ENCODE assay signal across 21 mouse cellular contexts in the genomic region with DNA sequence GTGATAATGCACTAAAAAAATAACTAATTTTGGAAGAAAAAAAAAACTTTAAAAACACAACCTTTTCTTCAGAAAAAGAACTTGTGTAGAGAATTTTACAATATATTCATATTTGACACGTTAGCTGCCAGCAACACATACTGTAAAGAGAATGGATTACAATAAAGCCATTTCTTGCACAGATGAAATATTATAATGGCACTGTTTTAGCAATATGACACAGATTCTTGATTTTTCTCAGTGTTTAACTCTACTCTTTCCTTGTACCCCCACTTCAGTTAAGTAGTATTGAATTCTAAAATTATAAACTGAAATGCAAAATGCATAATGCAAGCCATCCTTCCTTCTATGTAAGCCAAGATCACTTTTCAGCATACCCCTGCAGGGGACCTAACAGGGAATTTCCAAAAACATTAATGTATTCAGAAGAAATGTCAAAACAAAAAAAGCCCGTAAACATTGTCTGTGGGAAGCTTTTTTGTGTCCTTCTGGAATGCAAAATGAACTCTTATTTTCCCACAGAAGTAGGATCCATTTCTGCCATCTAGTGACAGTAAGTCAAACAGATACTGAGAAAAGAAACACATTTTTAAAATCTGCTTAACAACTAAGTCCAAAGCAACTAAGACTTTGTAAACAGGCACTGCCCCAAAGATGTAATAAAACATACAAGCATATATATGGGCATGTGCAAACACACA.
A peak's percentile ranks its signal among the peaks of the same experiment; 100 is the strongest.
DNase-seq lines count a peak whose midpoint lies in the region; ATAC-seq and TF ChIP-seq lines count a peak whose summit lies in the region.
"Had no signal": no experiment of that assay in that cellular context is flagged by ENCODE, and none has a peak within 500 bp of the region (broad histone marks: within the 10 kb centered on the region; RNA-seq: fewer than 3 reads in every experiment).

No protein-coding gene starts in this region.

- TF ChIP-seq CTCF in hindbrain, postnatal 0 days (IDR thresholded peaks at IDR 0.05; ENCODE audit: low read depth), result peak; percentile 45

- no peak overlapping the region for H3K27ac ChIP-seq in hindbrain, postnatal 0 days
- no peak overlapping the region for H3K27ac ChIP-seq in hindbrain, embryonic 11.5 days (ENCODE audit: low read depth, low read length)
- no peak overlapping the region for H3K27ac ChIP-seq in midbrain, embryonic 11.5 days (ENCODE audit: low read depth, low read length)
- no peak overlapping the region; the same call in 1 of the 2 replicates for H3K27ac ChIP-seq in midbrain, embryonic 10.5 days (replicated peaks)
- no peak overlapping the region for H3K27ac ChIP-seq in midbrain, embryonic 16.5 days (ENCODE audit: low read length)
- H3K27ac ChIP-seq: heart, adult 2 months; macrophage had no signal

- no peaks in the 10 kb centered on the region for H3K9me3 ChIP-seq in hindbrain, postnatal 0 days (ENCODE audit: low read length)
- no peaks in the 10 kb centered on the region for H3K9me3 ChIP-seq in hindbrain, embryonic 11.5 days (ENCODE audit: control insufficient read depth, low read length)
- H3K9me3 ChIP-seq in midbrain, embryonic 11.5 days (ENCODE audit: control insufficient read depth, low read length), result no peaks in the 10 kb centered on the region
- no peaks in the 10 kb centered on the region for H3K9me3 ChIP-seq in midbrain, embryonic 10.5 days (replicated peaks)
- H3K9me3 ChIP-seq in midbrain, embryonic 16.5 days (replicated peaks; ENCODE audit: control insufficient read depth, low read length, poor library complexity, severe bottlenecking), result no peaks in the 10 kb centered on the region

- no peak overlapping the region for H3K4me2 ChIP-seq in hindbrain, postnatal 0 days (ENCODE audit: low read depth, low read length)
- no peak overlapping the region for H3K4me2 ChIP-seq in hindbrain, embryonic 11.5 days (replicated peaks; ENCODE audit: low read depth, low read length)
- H3K4me2 ChIP-seq in midbrain, embryonic 11.5 days, result no peak overlapping the region
- H3K4me2 ChIP-seq in midbrain, embryonic 16.5 days (ENCODE audit: low read length), result peak overlapping the region; percentile 9; the same call in 1 of the 2 replicates
- H3K4me2 ChIP-seq: liver, embryonic 11.5 days had no signal

- H3K4me3 ChIP-seq in hindbrain, postnatal 0 days (ENCODE audit: low read length), result no peak overlapping the region
- H3K4me3 ChIP-seq in hindbrain, embryonic 11.5 days (ENCODE audit: low read depth, low read length), result no peak overlapping the region
- H3K4me3 ChIP-seq in midbrain, embryonic 11.5 days (ENCODE audit: low read depth, low read length), result no peak overlapping the region
- H3K4me3 ChIP-seq in midbrain, embryonic 10.5 days, result no peak overlapping the region
- no peak overlapping the region for H3K4me3 ChIP-seq in midbrain, embryonic 16.5 days (ENCODE audit: low read depth, low read length)
- H3K4me3 ChIP-seq: heart, adult 2 months had no signal

- no peaks in the 10 kb centered on the region for H3K27me3 ChIP-seq in hindbrain, postnatal 0 days (ENCODE audit: insufficient read depth, low read length)
- no peaks in the 10 kb centered on the region for H3K27me3 ChIP-seq in hindbrain, embryonic 11.5 days (ENCODE audit: control insufficient read depth, insufficient read depth, low read length)
- H3K27me3 ChIP-seq in midbrain, embryonic 11.5 days (ENCODE audit: control insufficient read depth, insufficient read depth, low read length), result no peaks in the 10 kb centered on the region
- H3K27me3 ChIP-seq in midbrain, embryonic 10.5 days (ENCODE audit: low read depth, poor library complexity, severe bottlenecking), result no peaks in the 10 kb centered on the region
- H3K27me3 ChIP-seq in midbrain, embryonic 16.5 days (ENCODE audit: control insufficient read depth, insufficient read depth, low read depth, low read length), result no peaks in the 10 kb centered on the region
- H3K27me3 ChIP-seq: Patski had no signal

- H3K4me1 ChIP-seq in hindbrain, postnatal 0 days (ENCODE audit: insufficient read depth, low read length), result no peaks in the 10 kb centered on the region
- H3K4me1 ChIP-seq in hindbrain, embryonic 11.5 days (replicated peaks; ENCODE audit: control insufficient read depth, insufficient read depth, low read length), result no peaks in the 10 kb centered on the region
- no peaks in the 10 kb centered on the region for H3K4me1 ChIP-seq in midbrain, embryonic 11.5 days (ENCODE audit: control insufficient read depth, insufficient read depth, low read length)
- peaks cover 3% of the 10 kb centered on the region; the same call in 1 of the 2 replicates for H3K4me1 ChIP-seq in midbrain, embryonic 10.5 days
- H3K4me1 ChIP-seq in midbrain, embryonic 16.5 days (ENCODE audit: control insufficient read depth, insufficient read depth, low read length), result 0 out of 2 replicates have a peak, but pooled peaks cover 2% of the 10 kb centered on the region

- no peaks in the 10 kb centered on the region for H3K36me3 ChIP-seq in hindbrain, postnatal 0 days (ENCODE audit: insufficient read depth, low read length)
- H3K36me3 ChIP-seq in hindbrain, embryonic 11.5 days (ENCODE audit: control insufficient read depth, insufficient read depth, low read length), result no peaks in the 10 kb centered on the region
- H3K36me3 ChIP-seq in midbrain, embryonic 11.5 days (ENCODE audit: control insufficient read depth, insufficient read depth, low read length), result no peaks in the 10 kb centered on the region
- no peaks in the 10 kb centered on the region for H3K36me3 ChIP-seq in midbrain, embryonic 10.5 days
- no peaks in the 10 kb centered on the region for H3K36me3 ChIP-seq in midbrain, embryonic 16.5 days (ENCODE audit: control insufficient read depth, insufficient read depth, low read length)

- no peak overlapping the region for H3K9ac ChIP-seq in hindbrain, postnatal 0 days (replicated peaks; ENCODE audit: low read length)
- H3K9ac ChIP-seq in hindbrain, embryonic 11.5 days (ENCODE audit: low read depth, low read length), result no peak overlapping the region
- H3K9ac ChIP-seq in midbrain, embryonic 11.5 days (ENCODE audit: low read length), result no peak overlapping the region
- no peak overlapping the region for H3K9ac ChIP-seq in midbrain, embryonic 16.5 days (ENCODE audit: low read depth, low read length)

- WGBS in hindbrain, postnatal 0 days, result 36% methylated on average over 2 of the region's 2 CpGs
- 66% methylated on average over 2 of the region's 2 CpGs for WGBS in hindbrain, embryonic 11.5 days
- 72% methylated on average over 2 of the region's 2 CpGs for WGBS in midbrain, embryonic 11.5 days
- WGBS in midbrain, embryonic 10.5 days, result 87% methylated on average over 2 of the region's 2 CpGs
- 37% methylated on average over 2 of the region's 2 CpGs for WGBS in midbrain, embryonic 16.5 days

- DNase-seq in embryo, embryonic 11 days, result peak; percentile 4
- DNase-seq in embryo, embryonic 9.5 days (ENCODE audit: extremely low spot score), result no peak
- peak; percentile 54 for DNase-seq in hindbrain, postnatal 0 days (ENCODE audit: low spot score)
- DNase-seq in hindbrain, embryonic 11.5 days (ENCODE audit: low spot score), result no peak
- DNase-seq in midbrain, embryonic 11.5 days (ENCODE audit: low spot score, missing footprints), result no peak
- no peak for DNase-seq in midbrain, embryonic 10.5 days (ENCODE audit: low spot score)
- no peak for DNase-seq in urinary bladder, postnatal 10 days (ENCODE audit: low spot score)
- DNase-seq: adrenal gland, postnatal 36 days; cerebellum, adult 8-10 months; gastrocnemius, postnatal 10 days; heart, adult 2 months; heart, postnatal 36 days; kidney, adult 18-20 months; kidney, postnatal 25 days; lung, adult 18-20 months; right cerebral cortex, postnatal 4 days had no signal

- ATAC-seq in hindbrain, postnatal 0 days, result no peak
- no peak for ATAC-seq in hindbrain, embryonic 11.5 days (ENCODE audit: low FRiP score)
- 0 out of 2 replicates have a peak, but pooled peaks have one; percentile 36 for ATAC-seq in midbrain, embryonic 11.5 days (ENCODE audit: low FRiP score)
- ATAC-seq in midbrain, embryonic 16.5 days, result peak; percentile 25; the same call in 1 of the 2 replicates
- ATAC-seq: CD4-positive, CD25-positive, alpha-beta regulatory T cell, adult 4 months; Patski had no signal

Comparison
In these comparisons a context has a peak if more than half of its experiments do, and no peak if none do; other contexts are left out.
1. DNase-seq: peak in embryo, embryonic 11 days (single experiment) and hindbrain, postnatal 0 days (single experiment); none in embryo, embryonic 9.5 days (single experiment), hindbrain, embryonic 11.5 days (single experiment), midbrain, embryonic 11.5 days (single experiment), midbrain, embryonic 10.5 days (single experiment) and urinary bladder, postnatal 10 days (single experiment).
2. ATAC-seq: peak in midbrain, embryonic 11.5 days (single experiment) and midbrain, embryonic 16.5 days (single experiment); none in hindbrain, postnatal 0 days (single experiment) and hindbrain, embryonic 11.5 days (single experiment).